In the genomic region with DNA sequence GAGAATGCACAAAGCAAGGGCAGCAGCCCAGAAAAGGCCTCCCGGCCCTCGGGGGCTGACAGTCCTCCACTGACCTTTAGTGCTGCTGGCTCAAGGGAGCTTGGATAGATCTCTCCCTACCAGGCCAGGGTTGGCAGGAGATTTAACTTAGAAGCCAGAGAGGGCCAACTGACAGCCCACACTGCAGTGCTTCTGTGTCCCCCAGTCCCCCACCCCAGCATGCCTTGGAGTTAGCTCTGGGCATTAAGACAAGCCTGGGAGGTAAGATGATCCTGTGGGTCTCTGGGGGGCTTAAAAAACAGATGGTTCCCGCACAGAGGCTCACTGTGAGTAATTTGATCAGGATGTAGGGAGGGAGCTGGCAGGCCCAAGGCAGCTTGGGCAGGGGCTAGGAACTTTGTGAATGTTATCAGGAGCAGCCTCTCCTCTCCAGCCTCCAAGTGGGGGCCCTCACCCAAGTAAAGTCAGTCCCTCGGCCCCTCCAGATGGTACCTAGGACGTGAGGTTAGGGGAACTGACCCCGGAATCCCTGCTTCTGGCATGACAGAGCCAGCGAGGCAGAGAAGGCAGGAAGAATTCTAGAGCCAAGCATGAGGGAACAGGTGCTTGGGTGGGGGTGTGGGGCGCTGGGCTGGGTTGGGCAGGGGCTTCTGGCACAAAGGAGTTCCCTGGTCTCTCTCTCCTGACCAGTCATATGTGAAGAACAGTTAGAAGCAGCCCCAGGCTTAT, we compare ENCODE assay signal across 8 mouse cellular contexts. TPM values are rescaled to one million over a fixed set of nuclear protein-coding genes. Genes with fewer than 3 reads are reported as not detected.
A peak's percentile ranks its signal among the peaks of the same experiment; 100 is the strongest.
DNase-seq lines count a peak whose midpoint lies in the region; ATAC-seq and TF ChIP-seq lines count a peak whose summit lies in the region.

No protein-coding gene starts in this region.

- ATAC-seq in cerebellum, adult (ENCODE audit: insufficient number of reproducible peaks, low FRiP score, low TSS enrichment), result no peak
- peak; percentile 10; the same call in 1 of the 2 replicates for ATAC-seq in heart, postnatal 0 days (ENCODE audit: insufficient read depth, low read depth)
- peak; percentile 25; the same call in 1 of the 2 replicates for ATAC-seq in midbrain, postnatal 0 days (ENCODE audit: low FRiP score)

- H3K4me1 ChIP-seq in cerebellum, adult 2 months (ENCODE audit: control insufficient read depth, insufficient read depth, low read length), result peaks cover 67% of the 10 kb centered on the region
- peaks cover 29% of the 10 kb centered on the region for H3K4me1 ChIP-seq in heart, postnatal 0 days (ENCODE audit: control insufficient read depth, insufficient read depth)
- no peaks in the 10 kb centered on the region; the same call in 1 of the 2 replicates for H3K4me1 ChIP-seq in midbrain, postnatal 0 days (ENCODE audit: insufficient read depth, low read length)

- no peak for TF ChIP-seq CTCF in cerebellum, adult 2 months (IDR thresholded peaks at IDR 0.05; ENCODE audit: borderline replicate concordance, insufficient read depth, low read depth, low read length)
- no peak for TF ChIP-seq CTCF in heart, postnatal 0 days (IDR thresholded peaks at IDR 0.05; ENCODE audit: low read depth)
- no peak for TF ChIP-seq CTCF in midbrain, postnatal 0 days (IDR thresholded peaks at IDR 0.05)

- peaks cover 12% of the 10 kb centered on the region for H3K36me3 ChIP-seq in heart, postnatal 0 days (replicated peaks; ENCODE audit: control insufficient read depth, insufficient read depth, low read length)
- no peaks in the 10 kb centered on the region for H3K36me3 ChIP-seq in midbrain, postnatal 0 days (ENCODE audit: insufficient read depth, low read length)

- H3K27ac ChIP-seq in cerebellum, adult 2 months (ENCODE audit: insufficient read depth, low read length), result peak overlapping the region; percentile 73; the same call in 1 of the 2 replicates
- H3K27ac ChIP-seq in heart, postnatal 0 days (ENCODE audit: low read depth), result peak overlapping the region; percentile 59
- peak overlapping the region; percentile 47 for H3K27ac ChIP-seq in midbrain, postnatal 0 days (ENCODE audit: low read depth, low read length)

- 15% methylated on average over 8 of the region's 8 CpGs for WGBS in cerebellum, adult 2 months
- 35% methylated on average over 8 of the region's 8 CpGs for WGBS in heart, postnatal 0 days
- WGBS in midbrain, postnatal 0 days, result 20% methylated on average over 7 of the region's 8 CpGs

- H3K4me3 ChIP-seq in cerebellum, adult 2 months (replicated peaks; ENCODE audit: insufficient read depth, low read depth, low read length), result no peak overlapping the region
- H3K4me3 ChIP-seq in heart, postnatal 0 days (ENCODE audit: low read depth, low read length), result no peak overlapping the region
- H3K4me3 ChIP-seq in midbrain, postnatal 0 days (ENCODE audit: low read depth, low read length), result no peak overlapping the region

- no peak overlapping the region for H3K4me2 ChIP-seq in heart, postnatal 0 days (ENCODE audit: low read depth, low read length)
- no peak overlapping the region for H3K4me2 ChIP-seq in midbrain, postnatal 0 days (ENCODE audit: low read depth, low read length, poor library complexity, severe bottlenecking)

- peak; percentile 44 to 58 for DNase-seq in cerebellum, adult 2 months
- peak; percentile 62 for DNase-seq in embryo, embryonic 9.5 days (ENCODE audit: extremely low spot score)
- no peak for DNase-seq in heart, postnatal 0 days (ENCODE audit: low spot score)
- peak; percentile 80 for DNase-seq in midbrain, postnatal 0 days (ENCODE audit: low spot score)
- DNase-seq in ovary, postnatal 14 days (ENCODE audit: low spot score), result no peak
- no peak for DNase-seq in thymus, postnatal 4 days
- no peak for DNase-seq in lung, adult 18-20 months

- H3K9ac ChIP-seq in heart, postnatal 0 days (replicated peaks; ENCODE audit: low read depth, low read length), result no peak overlapping the region
- no peak overlapping the region for H3K9ac ChIP-seq in midbrain, postnatal 0 days (replicated peaks; ENCODE audit: low read length, poor library complexity, severe bottlenecking)

- TF ChIP-seq EP300 in heart, postnatal 0 days (IDR thresholded peaks at IDR 0.05; ENCODE audit: low read depth), result no peak

- TF ChIP-seq POLR2A in cerebellum, adult 2 months (IDR thresholded peaks at IDR 0.05; ENCODE audit: borderline replicate concordance, insufficient read depth, low read length), result no peak

- H3K9me3 ChIP-seq in heart, postnatal 0 days (replicated peaks; ENCODE audit: control insufficient read depth, low read length), result no peaks in the 10 kb centered on the region
- H3K9me3 ChIP-seq in midbrain, postnatal 0 days (ENCODE audit: low read length), result no peaks in the 10 kb centered on the region

- no peaks in the 10 kb centered on the region for H3K27me3 ChIP-seq in cerebellum, adult 2 months (ENCODE audit: control insufficient read depth, insufficient read depth, low read length)
- H3K27me3 ChIP-seq in heart, postnatal 0 days (ENCODE audit: control insufficient read depth, insufficient read depth, low read length), result no peaks in the 10 kb centered on the region
- no peaks in the 10 kb centered on the region for H3K27me3 ChIP-seq in midbrain, postnatal 0 days (ENCODE audit: insufficient read depth, low read length)

RNA-seq across cellular contexts. Expression of gene Inka2, which starts 9.9 kb away (rescaled TPM):
- polyA plus RNA-seq in cerebellum, adult 2 months (2012; rRNA removed), result 15.0 and 15.9 TPM in 2 replicates
- 1.6 and 4.5 TPM in 2 replicates for total RNA-seq in heart, postnatal 0 days (2014; rRNA removed; ENCODE audit: low replicate concordance)
- polyA plus RNA-seq in heart, postnatal 0 days (2015; fragmentation: Nextera tagmentation; extraction: Ambion mirVana), result 4.4 and 8.9 TPM in 2 replicates
- total RNA-seq in midbrain, postnatal 0 days (2014; rRNA removed), result 7.2 and 7.7 TPM in 2 replicates
- polyA plus RNA-seq in midbrain, postnatal 0 days (2015; fragmentation: Nextera tagmentation; extraction: Ambion mirVana), result 3.3 and 3.7 TPM in 2 replicates

RNA-seq across cellular contexts. Expression of gene Ddx20, which starts 26.9 kb away (rescaled TPM):
- polyA plus RNA-seq in cerebellum, adult 2 months (2012; rRNA removed), result 12.6 and 13.8 TPM in 2 replicates
- 12.6 and 19.7 TPM in 2 replicates for total RNA-seq in heart, postnatal 0 days (2014; rRNA removed; ENCODE audit: low replicate concordance)
- polyA plus RNA-seq in heart, postnatal 0 days (2015; fragmentation: Nextera tagmentation; extraction: Ambion mirVana), result 11.6 and 15.1 TPM in 2 replicates
- 23.0 and 28.7 TPM in 2 replicates for total RNA-seq in midbrain, postnatal 0 days (2014; rRNA removed)
- polyA plus RNA-seq in midbrain, postnatal 0 days (2015; fragmentation: Nextera tagmentation; extraction: Ambion mirVana), result 16.5 TPM in 2 replicates

Comparison
In these comparisons a context has a peak if more than half of its experiments do, and no peak if none do; other contexts are left out.
1. DNase-seq: peak in cerebellum, adult 2 months (2 of 2), embryo, embryonic 9.5 days (single experiment) and midbrain, postnatal 0 days (single experiment); none in heart, postnatal 0 days (single experiment), ovary, postnatal 14 days (single experiment), thymus, postnatal 4 days (single experiment) and lung, adult 18-20 months (0 of 2).
2. Peak in every context shown above with its lines, with median percentiles within 50 percentile points of each other: H3K27ac ChIP-seq.